Mouse (Mus musculus): ENCODE measurements around the gene Kalrn. TPM values are rescaled to one million over a fixed set of nuclear protein-coding genes. Genes with fewer than 3 reads are reported as not detected.

Gene Kalrn
- total RNA-seq, 1 experiment from 2014 or later: 6.8 TPM

DNA sequence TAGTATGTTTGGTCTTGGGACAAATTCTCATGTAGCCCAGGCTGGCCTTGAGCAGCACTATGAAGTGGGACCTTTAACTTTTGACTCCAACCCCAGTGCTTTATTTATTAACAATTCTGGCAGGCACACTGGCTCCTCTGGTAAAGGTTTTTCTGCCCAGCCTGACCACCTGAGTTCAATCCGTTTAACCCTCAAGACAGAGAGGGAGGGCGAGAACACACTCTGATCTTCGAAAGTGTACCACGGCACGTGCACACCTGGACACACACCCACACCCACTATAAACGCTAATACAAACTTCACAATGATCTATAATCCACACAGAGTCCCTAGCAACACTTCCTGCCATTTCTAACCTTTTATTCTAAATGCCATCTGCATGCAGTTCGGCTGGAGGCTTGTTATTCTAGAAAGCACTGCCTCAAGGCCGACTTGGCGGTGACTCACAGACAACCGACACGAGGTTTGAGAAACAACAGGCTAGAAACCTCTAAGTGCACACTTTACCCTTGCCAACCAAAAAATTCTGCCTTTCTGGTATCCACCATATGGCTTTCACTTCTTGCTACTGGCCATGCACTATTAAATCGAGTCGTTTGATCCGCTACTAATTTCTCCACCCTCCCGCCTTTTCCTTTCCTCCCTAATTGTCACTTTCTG lies 607.3 kb downstream of the Kalrn start:
- no peak for ATAC-seq (replicated peaks in 1 of 2; ENCODE audit: insufficient read depth in 1 of 2, low FRiP score in 2 of 2, low TSS enrichment in 1 of 2, low read depth in 1 of 2, poor library complexity in 2 of 2, severe bottlenecking in 2 of 2)

DNA sequence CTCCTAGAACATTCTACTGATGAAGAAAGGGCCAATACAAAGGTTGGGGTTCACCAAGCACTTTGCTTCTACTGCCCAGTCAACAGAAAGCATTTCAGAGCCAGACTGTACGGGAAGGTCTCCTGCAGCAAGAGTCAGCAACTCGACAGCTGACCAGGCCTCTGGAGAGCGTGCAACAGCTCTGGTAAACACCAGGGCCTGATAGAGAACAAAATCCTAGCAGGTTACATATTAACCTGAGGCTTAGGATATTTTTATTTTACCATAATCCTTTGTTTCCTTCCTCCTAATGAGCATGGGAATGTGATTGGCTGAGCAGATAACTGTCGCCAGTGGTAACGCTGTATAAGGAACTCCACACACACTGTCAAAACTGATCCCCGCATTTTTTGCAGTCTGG lies 609.8 kb downstream of the Kalrn start:
- ATAC-seq (replicated peaks in 1 of 2; ENCODE audit: insufficient read depth in 1 of 2, low FRiP score in 2 of 2, low TSS enrichment in 1 of 2, low read depth in 1 of 2, poor library complexity in 2 of 2, severe bottlenecking in 2 of 2): no peak

DNA sequence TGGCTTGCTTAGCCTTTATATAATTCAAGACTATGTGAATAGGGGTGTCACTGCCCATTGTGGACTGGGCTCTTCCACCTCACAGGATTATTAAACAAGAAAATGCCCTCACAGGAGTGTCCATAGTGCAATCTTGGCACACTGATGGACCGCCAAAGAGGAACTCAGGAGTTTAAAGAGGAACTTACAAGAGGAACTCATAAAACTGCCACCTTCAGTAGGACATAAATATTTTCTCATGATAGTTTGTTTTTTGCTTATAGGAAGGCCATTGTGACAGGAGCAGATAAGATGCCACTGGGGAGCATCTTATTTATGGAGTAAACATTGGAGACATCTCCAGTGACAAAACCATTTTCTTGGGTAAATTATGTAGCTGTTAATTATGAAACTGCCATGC lies 618.5 kb downstream of the Kalrn start:
- ATAC-seq (replicated peaks in 1 of 2; ENCODE audit: insufficient read depth in 1 of 2, low FRiP score in 2 of 2, low TSS enrichment in 1 of 2, low read depth in 1 of 2, poor library complexity in 2 of 2, severe bottlenecking in 2 of 2): peak; percentile 65

DNA sequence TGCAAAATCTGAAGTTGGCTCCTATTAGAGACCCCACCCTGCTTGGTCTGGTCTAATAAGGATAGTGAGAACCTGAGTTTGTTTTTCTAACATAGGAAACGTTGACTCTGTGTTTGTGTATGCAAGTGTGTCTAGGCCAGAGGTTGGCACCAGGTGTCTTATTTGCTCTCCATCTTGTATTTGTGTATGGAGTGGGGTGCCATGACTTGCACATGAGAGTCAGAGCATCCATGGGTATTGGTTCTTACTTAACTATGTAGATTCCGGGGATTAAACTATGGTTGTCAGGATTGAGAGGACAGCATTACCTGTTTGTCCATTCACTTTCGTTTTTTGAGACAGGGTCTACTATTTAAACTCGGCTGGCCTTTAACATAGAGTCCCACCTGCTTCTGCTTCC lies 620.3 kb downstream of the Kalrn start:
- no peak for ATAC-seq (replicated peaks in 1 of 2; ENCODE audit: insufficient read depth in 1 of 2, low FRiP score in 2 of 2, low TSS enrichment in 1 of 2, low read depth in 1 of 2, poor library complexity in 2 of 2, severe bottlenecking in 2 of 2)

DNA sequence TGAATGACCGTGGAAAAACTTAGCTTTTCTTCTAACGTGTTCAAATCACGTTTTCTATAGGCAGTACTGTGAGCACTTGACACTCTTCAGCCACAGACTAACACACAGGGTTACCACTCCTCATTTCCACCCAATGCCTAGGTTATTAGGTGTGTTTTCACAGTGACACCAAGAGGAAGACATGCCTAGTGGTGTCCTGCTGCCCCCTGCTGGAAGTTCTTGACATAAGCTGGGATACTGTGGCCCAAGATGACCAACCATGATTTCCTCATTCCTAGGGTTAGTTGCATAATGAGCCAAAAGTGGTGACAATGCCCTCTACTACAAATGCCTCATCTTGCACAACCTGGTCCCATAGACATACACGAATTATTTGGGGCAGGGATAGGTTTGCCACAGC lies 622.5 kb downstream of the Kalrn start:
- ATAC-seq (replicated peaks in 1 of 2; ENCODE audit: insufficient read depth in 1 of 2, low FRiP score in 2 of 2, low TSS enrichment in 1 of 2, low read depth in 1 of 2, poor library complexity in 2 of 2, severe bottlenecking in 2 of 2): peak; percentile 81 to 83

DNA sequence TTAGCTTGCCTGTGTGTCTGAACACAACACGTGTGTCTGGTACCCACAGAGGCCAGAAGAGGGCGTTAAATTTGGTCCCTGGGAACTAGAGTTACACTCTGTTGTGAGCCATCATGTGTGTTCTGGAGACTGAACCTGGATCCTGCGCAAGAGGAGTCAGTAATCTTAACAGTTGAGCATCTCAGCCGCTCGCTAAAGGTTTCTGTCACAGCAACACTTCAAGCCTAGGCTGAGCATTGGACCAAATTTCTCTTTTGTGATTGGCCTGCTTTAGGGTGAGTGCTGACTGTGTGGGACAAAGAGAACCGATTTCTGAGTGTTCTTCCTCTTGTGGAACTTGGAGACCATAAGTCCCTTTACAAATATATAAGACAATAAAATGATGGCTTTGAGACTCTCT lies 622.9 kb downstream of the Kalrn start:
- no peak for ATAC-seq (replicated peaks in 1 of 2; ENCODE audit: insufficient read depth in 1 of 2, low FRiP score in 2 of 2, low TSS enrichment in 1 of 2, low read depth in 1 of 2, poor library complexity in 2 of 2, severe bottlenecking in 2 of 2)

DNA sequence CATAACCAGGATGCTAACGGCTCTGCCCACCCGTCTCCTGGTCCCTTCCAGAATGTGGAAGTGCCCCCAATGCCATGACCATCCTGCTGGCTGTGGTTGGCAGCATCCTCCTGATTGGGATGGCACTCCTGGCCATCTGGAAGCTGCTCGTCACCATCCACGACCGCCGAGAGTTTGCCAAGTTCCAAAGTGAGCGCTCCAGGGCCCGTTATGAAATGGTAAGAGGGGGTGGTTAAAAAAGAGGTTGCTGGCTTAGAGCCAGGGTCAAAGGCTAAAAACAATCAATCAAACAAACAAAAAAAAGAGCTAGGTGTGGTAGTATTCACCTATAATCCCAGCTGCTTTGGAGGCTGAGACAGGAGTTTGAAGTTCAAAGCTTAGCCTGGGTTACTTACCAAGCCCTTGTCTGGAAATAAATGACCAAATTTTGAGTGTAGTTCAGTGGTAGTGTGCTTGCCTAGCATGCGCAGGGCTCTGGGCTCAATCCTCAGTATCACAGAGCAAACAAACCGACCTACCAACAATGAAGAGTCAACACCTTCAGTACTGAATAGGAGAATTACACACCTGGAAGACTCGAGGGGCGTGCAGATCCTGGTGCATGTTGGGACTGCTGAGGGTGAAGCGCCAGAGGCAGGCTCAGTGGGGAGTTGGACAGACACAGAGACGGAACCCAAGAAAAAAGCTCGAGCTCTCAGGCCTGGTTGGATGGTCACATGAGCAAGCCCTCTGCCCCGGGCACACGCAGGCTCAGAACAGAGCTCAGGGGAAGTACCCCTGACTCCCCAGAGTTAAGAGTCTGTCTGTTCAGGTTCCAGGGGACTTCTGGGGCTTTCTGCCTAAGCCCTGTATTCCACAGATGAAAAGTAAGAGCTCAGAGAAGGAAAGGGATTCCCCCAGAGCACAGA lies 625.4 kb downstream of the Kalrn start:
- ATAC-seq (replicated peaks in 1 of 2; ENCODE audit: insufficient read depth in 1 of 2, low FRiP score in 2 of 2, low TSS enrichment in 1 of 2, low read depth in 1 of 2, poor library complexity in 2 of 2, severe bottlenecking in 2 of 2): no peak

DNA sequence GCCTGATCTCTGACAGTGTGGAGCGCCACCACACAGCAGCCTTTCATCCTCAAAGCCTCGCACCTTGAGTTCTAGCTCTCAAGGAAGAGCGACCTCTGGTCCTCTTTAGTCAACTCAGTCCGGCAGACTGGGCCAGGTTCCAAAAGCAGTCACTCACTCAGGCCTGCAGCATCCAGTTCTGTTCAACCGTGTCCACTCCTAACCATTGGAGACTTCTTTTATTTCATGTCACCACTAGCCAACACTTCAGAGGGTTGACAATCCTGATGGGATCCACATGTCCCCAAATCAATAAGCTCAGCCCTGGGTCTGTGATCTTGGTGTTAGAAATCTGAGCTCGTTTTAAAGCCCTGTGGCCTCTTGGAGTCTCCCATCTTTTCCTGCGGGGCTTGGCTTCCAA lies 627.3 kb downstream of the Kalrn start:
- ATAC-seq (replicated peaks in 1 of 2; ENCODE audit: insufficient read depth in 1 of 2, low FRiP score in 2 of 2, low TSS enrichment in 1 of 2, low read depth in 1 of 2, poor library complexity in 2 of 2, severe bottlenecking in 2 of 2): no peak

DNA sequence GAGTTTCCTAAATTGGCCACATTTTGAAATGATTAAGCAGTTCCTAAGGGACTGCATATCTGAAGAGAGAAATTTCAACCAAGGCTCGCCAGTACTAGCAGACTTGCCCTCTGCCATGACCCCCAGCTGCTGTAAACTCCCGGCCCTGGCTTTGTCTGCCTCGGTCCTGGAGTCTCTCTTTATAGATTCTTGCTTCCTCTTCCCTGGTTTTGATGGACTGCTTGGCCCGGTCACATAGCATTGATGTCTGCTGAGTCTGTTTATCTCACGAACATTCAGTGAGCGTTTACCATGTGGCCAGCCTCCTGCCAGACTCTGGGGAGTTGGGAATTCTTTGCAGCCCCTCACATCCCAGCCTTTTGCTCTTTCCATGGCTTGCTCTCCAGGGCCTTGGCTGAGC lies 628.6 kb downstream of the Kalrn start:
- no peak for ATAC-seq (replicated peaks in 1 of 2; ENCODE audit: insufficient read depth in 1 of 2, low FRiP score in 2 of 2, low TSS enrichment in 1 of 2, low read depth in 1 of 2, poor library complexity in 2 of 2, severe bottlenecking in 2 of 2)

DNA sequence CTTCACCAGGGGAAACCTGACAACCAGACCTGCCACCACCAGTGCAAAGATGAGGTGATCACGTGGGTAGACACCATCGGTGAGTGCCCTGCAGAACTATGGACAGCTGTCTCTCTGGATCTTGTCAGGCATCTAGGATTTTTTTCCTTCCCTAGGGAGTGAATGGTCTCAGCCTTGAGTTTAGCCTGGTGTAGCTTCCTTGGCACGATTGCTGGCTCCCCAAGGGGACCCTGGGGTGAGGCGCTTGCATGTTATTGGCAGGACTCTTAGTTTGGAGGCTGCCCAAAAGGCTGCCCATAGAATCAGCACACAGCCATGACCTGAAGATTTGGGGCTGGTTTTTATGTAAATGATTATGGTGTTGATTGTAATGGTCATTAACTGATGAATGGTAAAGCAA lies 629.2 kb downstream of the Kalrn start:
- ATAC-seq (replicated peaks in 1 of 2; ENCODE audit: insufficient read depth in 1 of 2, low FRiP score in 2 of 2, low TSS enrichment in 1 of 2, low read depth in 1 of 2, poor library complexity in 2 of 2, severe bottlenecking in 2 of 2): no peak

DNA sequence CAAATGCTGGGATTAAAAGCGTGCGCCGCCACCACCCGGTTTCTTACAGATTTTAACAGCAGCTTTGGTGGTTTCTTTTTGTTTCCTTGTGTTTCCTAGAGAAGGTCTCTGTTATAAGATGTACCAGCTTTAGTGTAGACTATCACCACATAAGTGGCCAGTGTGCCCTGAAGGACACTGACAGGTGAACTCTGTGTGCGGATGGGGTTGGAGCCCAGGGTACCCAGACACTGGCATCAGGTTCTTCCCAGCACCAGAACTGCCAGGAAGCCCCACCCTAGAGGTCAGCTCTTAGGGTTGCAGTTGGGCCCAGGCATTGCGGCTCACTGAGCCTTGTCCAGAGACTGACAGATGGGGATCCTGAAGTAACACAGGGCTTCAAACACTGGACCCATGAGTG lies 629.9 kb downstream of the Kalrn start:
- ATAC-seq (replicated peaks in 1 of 2; ENCODE audit: insufficient read depth in 1 of 2, low FRiP score in 2 of 2, low TSS enrichment in 1 of 2, low read depth in 1 of 2, poor library complexity in 2 of 2, severe bottlenecking in 2 of 2): no peak

DNA sequence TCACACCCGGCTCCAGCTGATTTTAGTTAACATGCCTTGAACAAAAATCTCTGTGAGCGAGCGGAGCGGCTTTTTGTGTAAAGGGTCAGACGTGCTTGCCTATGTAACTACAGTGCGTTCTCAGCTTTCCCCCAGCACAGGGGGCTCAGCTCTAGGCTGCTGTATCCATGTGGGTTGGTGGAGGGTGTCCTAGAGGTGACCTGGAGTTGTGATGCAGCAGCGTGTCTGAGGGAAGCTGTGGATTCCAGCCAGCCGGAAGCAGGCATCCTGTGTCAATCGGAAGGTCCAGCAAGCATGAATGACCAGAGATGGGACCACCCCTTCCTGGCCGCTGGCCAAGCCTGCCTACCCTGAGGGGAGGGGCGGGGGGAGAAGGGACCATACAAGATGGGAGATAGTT lies 631.0 kb downstream of the Kalrn start:
- ATAC-seq (replicated peaks in 1 of 2; ENCODE audit: insufficient read depth in 1 of 2, low FRiP score in 2 of 2, low TSS enrichment in 1 of 2, low read depth in 1 of 2, poor library complexity in 2 of 2, severe bottlenecking in 2 of 2): no peak

DNA sequence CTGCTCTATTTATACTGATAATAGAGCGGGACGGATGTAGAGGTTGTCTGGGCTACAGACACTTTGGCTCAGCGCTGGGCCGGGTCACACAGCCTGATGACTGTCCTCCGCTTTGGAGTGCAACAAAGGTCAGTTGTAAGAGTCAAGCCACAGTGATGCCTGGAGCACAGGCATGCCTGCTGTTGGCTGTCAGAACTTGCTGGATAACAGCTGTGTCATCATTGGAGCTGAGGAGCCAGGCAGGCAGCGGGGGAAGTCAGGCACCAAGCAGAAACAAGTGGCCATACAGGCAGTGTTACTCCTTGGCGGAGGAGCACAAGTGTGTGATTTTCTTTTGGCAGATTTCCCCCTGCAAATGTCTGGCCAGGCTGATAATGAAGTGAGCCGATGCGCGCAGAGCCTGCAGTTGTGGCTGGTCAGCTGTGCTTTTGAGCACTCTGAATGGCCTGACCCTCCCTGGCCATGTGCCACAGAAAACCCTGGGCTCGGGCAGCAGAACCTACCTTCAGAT lies 632.0 kb downstream of the Kalrn start:
- no peak for ATAC-seq (replicated peaks in 1 of 2; ENCODE audit: insufficient read depth in 1 of 2, low FRiP score in 2 of 2, low TSS enrichment in 1 of 2, low read depth in 1 of 2, poor library complexity in 2 of 2, severe bottlenecking in 2 of 2)

DNA sequence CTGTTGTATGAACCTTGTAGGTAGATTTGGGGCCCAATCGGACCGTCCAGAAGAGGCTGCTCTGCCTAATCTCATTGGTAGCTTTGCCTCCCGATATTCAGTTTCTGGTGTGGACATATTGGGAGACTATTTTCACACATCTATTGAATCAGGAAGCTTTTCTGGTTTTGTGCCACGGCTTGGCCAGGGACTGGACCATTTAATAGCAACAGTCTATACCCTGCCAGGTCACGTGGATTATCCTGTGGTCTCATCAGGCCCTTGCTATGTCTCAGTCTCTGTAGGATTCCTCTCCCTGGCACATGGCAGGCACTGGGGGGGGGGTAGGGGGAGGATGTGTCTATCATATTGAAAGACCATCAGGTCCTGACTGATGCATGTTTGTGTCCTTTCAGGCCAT lies 633.2 kb downstream of the Kalrn start:
- ATAC-seq (replicated peaks in 1 of 2; ENCODE audit: insufficient read depth in 1 of 2, low FRiP score in 2 of 2, low TSS enrichment in 1 of 2, low read depth in 1 of 2, poor library complexity in 2 of 2, severe bottlenecking in 2 of 2): no peak

DNA sequence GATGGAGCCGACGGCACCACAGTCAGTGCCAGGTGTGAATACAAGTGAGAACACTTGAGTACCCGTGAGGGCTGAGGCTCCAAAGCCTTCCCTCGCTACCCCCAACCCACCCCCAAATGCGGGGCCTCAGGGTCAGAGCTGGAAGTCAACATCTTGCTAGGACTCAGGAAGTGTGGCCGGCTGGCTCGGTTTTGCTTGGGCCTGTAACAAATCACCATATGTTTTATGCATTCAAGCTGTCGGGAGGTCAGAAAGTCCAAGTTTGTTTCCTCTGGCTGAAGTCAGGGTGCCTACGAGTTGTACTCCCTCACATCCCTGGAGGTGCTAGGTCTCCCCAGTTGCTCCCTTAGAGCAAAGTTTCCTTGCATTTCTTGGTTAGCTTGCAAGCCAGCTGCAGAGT lies 633.7 kb downstream of the Kalrn start:
- no peak for ATAC-seq (replicated peaks in 1 of 2; ENCODE audit: insufficient read depth in 1 of 2, low FRiP score in 2 of 2, low TSS enrichment in 1 of 2, low read depth in 1 of 2, poor library complexity in 2 of 2, severe bottlenecking in 2 of 2)

DNA sequence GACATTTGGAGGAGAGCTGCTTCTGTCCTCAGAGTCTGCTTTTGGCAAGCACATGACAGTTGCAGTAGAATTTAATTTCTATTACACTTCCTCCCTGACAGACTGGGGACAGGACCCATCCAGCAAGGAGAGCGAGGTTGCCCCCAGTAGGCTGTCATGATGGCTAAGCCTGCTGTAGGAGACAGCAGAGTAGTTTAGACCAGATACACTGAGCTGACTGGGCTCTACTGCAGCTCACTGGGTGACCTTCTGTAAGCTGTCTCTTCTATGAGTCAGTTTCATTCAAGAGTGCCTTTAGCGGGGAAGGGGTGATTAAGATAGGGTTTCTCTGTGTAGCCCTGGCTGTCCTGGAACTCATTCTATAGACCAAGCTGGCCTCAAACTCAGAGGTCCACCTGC lies 634.2 kb downstream of the Kalrn start:
- no peak for ATAC-seq (replicated peaks in 1 of 2; ENCODE audit: insufficient read depth in 1 of 2, low FRiP score in 2 of 2, low TSS enrichment in 1 of 2, low read depth in 1 of 2, poor library complexity in 2 of 2, severe bottlenecking in 2 of 2)

DNA sequence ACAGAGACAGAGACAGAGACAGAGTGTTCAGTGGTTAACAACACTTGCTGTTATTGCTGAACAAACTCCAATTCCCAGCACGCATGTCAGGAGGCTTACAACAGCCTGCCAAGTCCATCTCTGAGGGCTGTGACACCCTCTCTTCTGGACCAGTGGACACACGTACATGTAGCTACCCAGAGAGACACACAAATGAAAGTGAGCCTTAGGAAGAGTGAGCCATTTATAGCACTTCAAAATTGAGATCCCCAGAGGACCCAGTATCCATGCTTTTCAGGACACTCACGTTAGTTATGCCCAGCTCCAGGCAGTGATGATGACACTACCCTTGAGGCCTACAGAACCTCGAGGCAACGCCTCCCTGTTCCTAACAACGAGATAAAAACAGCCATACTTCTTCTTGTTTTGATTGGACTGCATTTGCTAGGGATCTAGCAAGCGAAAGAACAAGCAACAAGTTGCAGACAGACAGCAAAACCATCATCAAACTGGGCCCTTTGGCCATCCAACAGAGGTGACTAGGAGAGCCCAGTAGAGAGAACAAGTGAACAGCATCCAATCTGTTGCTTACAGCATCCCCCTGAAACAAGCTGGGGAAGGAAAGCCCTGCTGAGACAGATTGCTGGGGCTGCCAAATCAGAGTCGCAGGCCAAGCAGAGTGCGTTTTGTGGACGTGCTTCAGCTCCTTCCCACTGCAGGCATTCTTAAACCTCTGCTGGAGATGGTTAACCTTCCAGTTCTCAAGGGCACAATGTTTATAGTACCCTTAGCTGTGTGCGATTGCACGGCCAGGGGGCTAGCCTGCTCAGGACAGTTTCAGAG lies 634.8 kb downstream of the Kalrn start:
- ATAC-seq (replicated peaks in 1 of 2; ENCODE audit: insufficient read depth in 1 of 2, low FRiP score in 2 of 2, low TSS enrichment in 1 of 2, low read depth in 1 of 2, poor library complexity in 2 of 2, severe bottlenecking in 2 of 2): no peak

DNA sequence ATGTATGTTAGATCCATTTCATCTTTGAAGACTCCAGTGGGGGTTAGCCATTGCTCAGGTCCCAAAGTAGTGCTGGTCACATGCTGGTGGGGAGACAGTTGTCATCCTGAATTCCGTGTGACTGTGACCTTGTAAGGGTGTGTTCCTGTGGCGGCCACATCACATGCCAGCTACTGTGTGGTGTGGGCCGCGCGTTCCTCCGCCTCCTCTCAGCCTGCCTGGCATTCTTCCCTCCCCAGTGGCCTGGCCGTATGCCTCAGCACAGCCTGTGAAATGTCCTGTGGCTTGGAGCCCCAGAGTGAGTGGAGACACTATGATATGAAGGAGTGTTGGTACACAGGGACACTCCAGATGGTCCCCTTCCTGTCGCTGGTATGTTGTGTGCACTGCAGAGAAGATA lies 635.8 kb downstream of the Kalrn start:
- ATAC-seq (replicated peaks in 1 of 2; ENCODE audit: insufficient read depth in 1 of 2, low FRiP score in 2 of 2, low TSS enrichment in 1 of 2, low read depth in 1 of 2, poor library complexity in 2 of 2, severe bottlenecking in 2 of 2): peak; percentile 63 to 68

Measured in hematopoietic stem cell, adult 5-6 weeks (primary cell).